Mouse (Mus musculus): ENCODE measurements around the gene Ccdc93. TPM values are rescaled to one million over a fixed set of nuclear protein-coding genes. Genes with fewer than 3 reads are reported as not detected.

Gene Ccdc93
- polyA plus RNA-seq, 1 experiment from 2014 or later: 16.6 TPM

DNA sequence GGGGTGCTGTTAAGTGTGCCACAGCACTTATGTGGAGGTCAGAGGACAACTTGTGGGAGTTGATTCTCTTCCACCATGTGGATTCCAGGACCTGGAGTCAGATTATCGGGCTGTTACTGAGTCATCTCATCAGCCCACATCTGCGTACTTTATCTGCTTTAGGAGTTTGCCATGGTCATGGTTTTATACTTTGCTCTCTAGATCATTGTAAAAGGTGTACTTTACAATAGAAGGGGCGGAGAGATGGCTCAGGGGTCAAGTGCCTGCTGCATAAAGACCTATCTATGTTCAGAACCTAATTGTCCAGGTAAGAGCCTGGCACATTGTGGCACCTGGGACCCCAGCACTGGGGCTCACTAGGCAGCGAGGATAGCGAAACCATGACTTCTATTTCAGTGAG is 48.6 kb downstream of the Ccdc93 start:
- ATAC-seq (ENCODE audit: insufficient number of reproducible peaks, insufficient read depth, low FRiP score, low TSS enrichment, low read depth): no peak
- Histone ChIP-seq H3K36me3 (peaks cover 75% of the 10 kb centered on the region), H3K4me3 (no peak overlapping the region)

DNA sequence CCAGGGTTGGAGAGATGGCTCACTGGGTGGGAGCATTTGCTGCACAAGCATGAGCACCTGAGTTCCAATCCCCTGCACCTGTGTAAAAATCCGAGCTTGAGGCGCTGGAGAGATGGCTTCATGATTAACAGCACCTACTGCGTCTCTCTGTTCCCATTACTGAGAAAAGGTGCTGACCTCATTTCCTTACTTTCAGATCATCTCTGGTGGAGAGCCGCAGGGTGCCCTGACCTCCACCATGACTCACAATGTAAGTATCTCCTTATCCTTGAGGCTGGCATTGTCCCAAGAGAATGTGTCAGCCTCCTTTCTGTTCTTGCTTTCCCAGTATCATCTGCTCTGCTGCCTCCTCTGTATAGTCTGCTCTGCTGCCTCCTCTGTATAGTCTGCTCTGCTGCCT is 52.2 kb downstream of the Ccdc93 start:
- H3K4me3 ChIP-seq: no peak overlapping the region
- H3K36me3 ChIP-seq: peaks cover 80% of the 10 kb centered on the region
- H3K4me2 ChIP-seq: no peak overlapping the region
- H3K27ac ChIP-seq: no peak overlapping the region
- no peak for ATAC-seq (ENCODE audit: insufficient number of reproducible peaks, insufficient read depth, low FRiP score, low TSS enrichment, low read depth)
- H3K9ac ChIP-seq: no peak overlapping the region
- 86% methylated on average over 4 of the region's 4 CpGs for WGBS
- H3K9me3 ChIP-seq: no peaks in the 10 kb centered on the region
- no peaks in the 10 kb centered on the region for H3K4me1 ChIP-seq
- H3K27me3 ChIP-seq: no peaks in the 10 kb centered on the region

More for the DNA sequence above, 48.6 kb downstream of the Ccdc93 start:
- H3K27ac ChIP-seq: no peak overlapping the region
- no peak overlapping the region for H3K9ac ChIP-seq
- no peaks in the 10 kb centered on the region for H3K27me3 ChIP-seq
- 93% methylated on average over 5 of the region's 5 CpGs for WGBS
- no peak overlapping the region for H3K4me2 ChIP-seq
- H3K9me3 ChIP-seq: no peaks in the 10 kb centered on the region
- no peaks in the 10 kb centered on the region for H3K4me1 ChIP-seq

DNA sequence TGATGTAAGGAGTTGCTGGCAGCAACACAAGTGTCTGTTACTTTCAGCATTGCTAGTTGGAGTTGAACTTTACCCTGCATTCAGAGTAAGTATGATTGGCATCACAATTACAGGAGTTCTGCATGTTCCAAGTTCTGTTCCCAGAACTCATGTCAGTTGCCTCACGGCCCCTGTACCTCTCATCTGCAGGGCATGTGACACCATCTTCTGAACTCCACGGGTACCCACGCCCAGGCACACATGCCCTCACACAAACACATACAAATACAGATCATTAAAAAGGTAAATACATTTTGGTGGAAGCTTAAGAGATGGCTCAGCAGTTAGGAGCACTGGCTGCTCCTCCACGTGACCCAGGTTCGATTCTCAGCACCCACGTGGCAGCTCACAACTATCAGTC is 56.0 kb downstream of the Ccdc93 start:
- peaks cover 73% of the 10 kb centered on the region for H3K36me3 ChIP-seq
- 92% methylated on average over 6 of the region's 6 CpGs for WGBS

GRCm38 (mm10) chr1:121490241-121490640 is 59.4 kb downstream of the Ccdc93 start:
- ATAC-seq (ENCODE audit: insufficient number of reproducible peaks, insufficient read depth, low FRiP score, low TSS enrichment, low read depth): no peak
- WGBS: 28% methylated on average over 5 of the region's 5 CpGs
- H3K27ac ChIP-seq: no peak overlapping the region

More for the DNA sequence above, 56.0 kb downstream of the Ccdc93 start:
- Histone ChIP-seq H3K27ac (no peak overlapping the region), H3K4me2 (no peak overlapping the region), H3K9ac (no peak overlapping the region), H3K9me3 (no peaks in the 10 kb centered on the region), H3K4me3 (no peak overlapping the region), H3K27me3 (no peaks in the 10 kb centered on the region), H3K4me1 (no peaks in the 10 kb centered on the region)
- ATAC-seq (ENCODE audit: insufficient number of reproducible peaks, insufficient read depth, low FRiP score, low TSS enrichment, low read depth): no peak

GRCm38 (mm10) chr1:121497093-121497492 is 66.2 kb downstream of the Ccdc93 start:
- no peak overlapping the region for H3K27ac ChIP-seq
- H3K4me1 ChIP-seq: no peaks in the 10 kb centered on the region
- WGBS: 91% methylated on average over 4 of the region's 4 CpGs
- no peak overlapping the region for H3K9ac ChIP-seq
- peaks cover 95% of the 10 kb centered on the region for H3K36me3 ChIP-seq
- no peak overlapping the region for H3K4me2 ChIP-seq
- ATAC-seq (ENCODE audit: insufficient number of reproducible peaks, insufficient read depth, low FRiP score, low TSS enrichment, low read depth): no peak
- H3K9me3 ChIP-seq: no peaks in the 10 kb centered on the region
- H3K27me3 ChIP-seq: no peaks in the 10 kb centered on the region
- no peak overlapping the region for H3K4me3 ChIP-seq

More at GRCm38 (mm10) chr1:121490241-121490640, 59.4 kb downstream of the Ccdc93 start:
- no peaks in the 10 kb centered on the region for H3K4me1 ChIP-seq
- no peaks in the 10 kb centered on the region for H3K9me3 ChIP-seq
- H3K9ac ChIP-seq: no peak overlapping the region
- H3K36me3 ChIP-seq: peaks cover 87% of the 10 kb centered on the region
- no peak overlapping the region for H3K4me3 ChIP-seq
- no peak overlapping the region for H3K4me2 ChIP-seq
- no peaks in the 10 kb centered on the region for H3K27me3 ChIP-seq

GRCm38 (mm10) chr1:121508729-121509128 is 77.9 kb downstream of the Ccdc93 start:
- ATAC-seq (ENCODE audit: insufficient number of reproducible peaks, insufficient read depth, low FRiP score, low TSS enrichment, low read depth): no peak

GRCm38 (mm10) chr1:121510420-121511140 is 79.7 kb downstream of the Ccdc93 start:
- Histone ChIP-seq H3K27me3 (no peaks in the 10 kb centered on the region), H3K4me3 (no peak overlapping the region), H3K27ac (no peak overlapping the region), H3K4me2 (no peak overlapping the region), H3K9me3 (no peaks in the 10 kb centered on the region), H3K36me3 (0 out of 2 replicates have a peak, but pooled peaks cover 4% of the 10 kb centered on the region), H3K9ac (no peak overlapping the region), H3K4me1 (no peaks in the 10 kb centered on the region; the same call in 1 of the 2 replicates)
- no peak for ATAC-seq (ENCODE audit: insufficient number of reproducible peaks, insufficient read depth, low FRiP score, low TSS enrichment, low read depth)
- 84% methylated on average over 19 of the region's 19 CpGs for WGBS

More at GRCm38 (mm10) chr1:121508729-121509128, 77.9 kb downstream of the Ccdc93 start:
- Histone ChIP-seq H3K4me3 (no peak overlapping the region), H3K27me3 (no peaks in the 10 kb centered on the region), H3K4me1 (no peaks in the 10 kb centered on the region; the same call in 1 of the 2 replicates), H3K9ac (no peak overlapping the region), H3K9me3 (no peaks in the 10 kb centered on the region), H3K27ac (no peak overlapping the region), H3K36me3 (0 out of 2 replicates have a peak, but pooled peaks cover 13% of the 10 kb centered on the region), H3K4me2 (no peak overlapping the region)
- 81% methylated on average over 2 of the region's 2 CpGs for WGBS

- no peaks in the 10 kb centered on the region for H3K27me3 ChIP-seq
- no peak for ATAC-seq (ENCODE audit: insufficient number of reproducible peaks, insufficient read depth, low FRiP score, low TSS enrichment, low read depth)
- no peak overlapping the region for H3K4me3 ChIP-seq
- no peak overlapping the region for H3K9ac ChIP-seq
- H3K4me1 ChIP-seq: no peaks in the 10 kb centered on the region; the same call in 1 of the 2 replicates
- H3K36me3 ChIP-seq: 0 out of 2 replicates have a peak, but pooled peaks cover 4% of the 10 kb centered on the region
- 22% methylated on average over 2 of the region's 2 CpGs for WGBS
- no peak overlapping the region for H3K27ac ChIP-seq
- no peaks in the 10 kb centered on the region for H3K9me3 ChIP-seq
- H3K4me2 ChIP-seq: no peak overlapping the region
These were observed 80.3 kb downstream of the Ccdc93 start for GRCm38 (mm10) chr1:121511186-121511585.

GRCm38 (mm10) chr1:121511966-121512365 is 81.1 kb downstream of the Ccdc93 start:
- 92% methylated on average over 2 of the region's 2 CpGs for WGBS
- H3K4me3 ChIP-seq: no peak overlapping the region
- ATAC-seq (ENCODE audit: insufficient number of reproducible peaks, insufficient read depth, low FRiP score, low TSS enrichment, low read depth): no peak
- H3K27ac ChIP-seq: no peak overlapping the region
- H3K9ac ChIP-seq: no peak overlapping the region
- 0 out of 2 replicates have a peak, but pooled peaks cover 4% of the 10 kb centered on the region for H3K36me3 ChIP-seq
- no peaks in the 10 kb centered on the region for H3K27me3 ChIP-seq
- no peaks in the 10 kb centered on the region for H3K9me3 ChIP-seq
- no peaks in the 10 kb centered on the region; the same call in 1 of the 2 replicates for H3K4me1 ChIP-seq
- no peak overlapping the region for H3K4me2 ChIP-seq

DNA sequence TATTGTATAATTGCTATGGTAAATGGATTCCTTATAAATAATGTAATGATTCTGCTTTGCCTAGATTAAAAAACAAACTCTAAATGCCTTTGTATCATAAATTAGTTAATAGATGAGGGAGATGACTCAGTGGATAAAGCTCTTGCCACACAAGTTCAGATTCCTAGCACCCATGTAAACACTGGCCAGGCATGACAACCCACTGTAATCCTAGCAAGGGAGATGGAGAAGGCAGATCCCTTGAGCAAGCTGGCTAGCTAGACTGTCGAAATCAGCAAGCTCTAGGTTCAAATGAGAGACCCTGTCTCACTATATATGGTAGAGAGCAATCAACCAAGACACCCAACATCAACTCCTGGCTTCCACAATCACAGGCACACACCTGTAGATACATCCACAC is 87.8 kb downstream of the Ccdc93 start:
- Histone ChIP-seq H3K4me1 (no peaks in the 10 kb centered on the region), H3K27ac (no peak overlapping the region), H3K27me3 (no peaks in the 10 kb centered on the region), H3K9me3 (no peaks in the 10 kb centered on the region), H3K4me3 (no peak overlapping the region), H3K4me2 (no peak overlapping the region), H3K9ac (no peak overlapping the region), H3K36me3 (no peaks in the 10 kb centered on the region)
- ATAC-seq (ENCODE audit: insufficient number of reproducible peaks, insufficient read depth, low FRiP score, low TSS enrichment, low read depth): no peak
- 76% methylated on average over 1 of the region's 1 CpGs for WGBS

DNA sequence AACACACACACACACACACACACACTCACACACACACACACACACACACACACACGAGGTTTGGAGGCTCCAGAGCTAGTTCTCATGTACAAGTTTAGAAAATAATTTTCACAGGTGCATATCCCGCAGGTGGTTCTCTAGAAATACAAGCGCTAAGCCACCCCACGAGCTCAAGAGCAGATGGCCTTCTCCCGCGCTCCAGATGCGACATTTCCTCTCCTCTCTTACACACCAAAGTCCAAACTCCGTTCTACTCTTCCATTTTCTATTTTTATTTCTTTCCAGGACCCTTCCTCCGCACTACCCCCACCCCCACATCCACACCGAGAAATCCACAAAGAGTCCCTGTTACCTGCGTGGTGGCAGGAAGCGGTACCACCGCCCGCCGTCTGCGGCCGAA is 96.2 kb downstream of the Ccdc93 start:
- H3K4me2 ChIP-seq: peak overlapping the region; percentile 82
- peak overlapping the region; percentile 42 for H3K4me3 ChIP-seq
- peaks cover 42% of the 10 kb centered on the region for H3K27me3 ChIP-seq
- 40% methylated on average over 17 of the region's 17 CpGs for WGBS
- H3K4me1 ChIP-seq: peaks cover 17% of the 10 kb centered on the region
- no peaks in the 10 kb centered on the region for H3K36me3 ChIP-seq
- no peak for ATAC-seq (ENCODE audit: insufficient number of reproducible peaks, insufficient read depth, low FRiP score, low TSS enrichment, low read depth)
- no peak overlapping the region for H3K9ac ChIP-seq
- no peak overlapping the region for H3K27ac ChIP-seq
- no peaks in the 10 kb centered on the region for H3K9me3 ChIP-seq
